Mouse (Mus musculus): ENCODE data around the gene Rnf216. TPM values are rescaled to one million over a fixed set of nuclear protein-coding genes. Genes with fewer than 3 reads are reported as not detected.

Gene Rnf216
- polyA plus RNA-seq, 1 experiment from 2014 or later = 37.3 TPM

DNA sequence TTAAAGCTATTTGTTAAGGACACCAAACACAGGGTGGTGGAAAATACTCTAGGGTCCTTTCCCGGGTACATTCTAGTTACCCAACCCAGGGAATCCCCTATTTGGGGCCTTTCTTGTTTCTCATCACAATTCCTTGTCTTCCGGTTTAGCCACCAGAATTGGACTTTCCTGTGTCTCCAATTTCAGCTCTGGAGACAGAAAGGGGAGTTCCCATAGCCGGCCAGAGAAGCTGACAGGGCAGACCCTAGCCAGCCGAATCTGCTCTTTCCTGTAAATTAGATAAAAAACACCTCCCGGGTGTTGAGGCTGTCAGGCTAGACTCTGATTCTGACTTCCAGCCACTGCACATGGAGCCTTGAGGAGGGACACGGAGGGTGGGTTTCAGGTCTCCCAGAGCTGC, 163.2 kb downstream of the Rnf216 start:
- Histone ChIP-seq H3K27me3 (no peaks in the 10 kb centered on the region), H3K36me3 (no peaks in the 10 kb centered on the region), H3K27ac (replicated peaks) (no peak overlapping the region), H3K9ac (replicated peaks) (no peak overlapping the region), H3K9me3 (no peaks in the 10 kb centered on the region), H3K4me2 (replicated peaks) (no peak overlapping the region), H3K4me3 (no peak overlapping the region), H3K4me1 (no peaks in the 10 kb centered on the region)
- WGBS = 69% methylated on average over 6 of the region's 6 CpGs
- ATAC-seq (replicated peaks) = no peak

DNA sequence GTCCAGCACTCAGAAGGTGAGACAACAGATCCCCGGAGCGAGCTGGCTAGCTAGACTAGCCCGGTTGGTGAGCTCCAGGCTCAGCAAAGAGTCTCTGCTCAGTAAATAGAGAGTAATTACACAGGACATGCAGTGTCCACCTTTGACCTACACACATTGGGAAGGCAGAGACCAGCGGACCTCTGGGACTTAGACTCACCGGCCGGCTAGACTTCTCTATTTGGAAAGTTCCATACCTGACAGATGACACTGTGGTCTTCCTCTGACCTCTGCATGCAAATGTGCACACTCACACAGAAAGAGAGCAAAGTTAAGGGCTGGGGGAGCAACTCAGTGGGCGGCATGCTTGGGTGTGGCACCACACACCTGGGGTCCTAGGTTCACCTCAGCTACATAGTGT, 165.3 kb downstream of the Rnf216 start:
- Histone ChIP-seq H3K4me1 (no peaks in the 10 kb centered on the region), H3K27ac (replicated peaks) (no peak overlapping the region), H3K9ac (replicated peaks) (no peak overlapping the region), H3K4me2 (replicated peaks) (no peak overlapping the region), H3K27me3 (no peaks in the 10 kb centered on the region), H3K9me3 (no peaks in the 10 kb centered on the region), H3K4me3 (no peak overlapping the region), H3K36me3 (no peaks in the 10 kb centered on the region)
- no peak for ATAC-seq (replicated peaks)
- WGBS = 88% methylated on average over 7 of the region's 7 CpGs

GRCm38 (mm10) chr5:142944979-142945682, 167.7 kb downstream of the Rnf216 start:
- no peaks in the 10 kb centered on the region for H3K36me3 ChIP-seq
- no peak overlapping the region for H3K4me3 ChIP-seq
- no peaks in the 10 kb centered on the region for H3K27me3 ChIP-seq
- H3K27ac ChIP-seq (replicated peaks) = no peak overlapping the region
- no peak overlapping the region for H3K4me2 ChIP-seq (replicated peaks)
- 70% methylated on average over 8 of the region's 8 CpGs for WGBS
- no peaks in the 10 kb centered on the region for H3K9me3 ChIP-seq
- no peak overlapping the region for H3K9ac ChIP-seq (replicated peaks)
- no peaks in the 10 kb centered on the region for H3K4me1 ChIP-seq
- no peak for ATAC-seq (replicated peaks)

Small RNA genes lying within 50 kb of the gene (microRNA-seq; reads per million reads assigned to microRNA genes)
- not detected for gene Gm44405

Other genes starting within 250 kb of the Rnf216 start
- 32.6 and 34.2 TPM in 2 replicates for gene Fbxl18, start 217.6 kb downstream of the Rnf216 start, polyA plus RNA-seq (2015; fragmentation: Nextera tagmentation; extraction: Ambion mirVana)
- 16,767 and 16,970 TPM in 2 replicates for gene Actb, start 206.2 kb downstream of the Rnf216 start, polyA plus RNA-seq (2015; fragmentation: Nextera tagmentation; extraction: Ambion mirVana)
- gene Fscn1, start 152.7 kb downstream of the Rnf216 start, polyA plus RNA-seq (2015; fragmentation: Nextera tagmentation; extraction: Ambion mirVana) = 521 and 538 TPM in 2 replicates
- not detected in 2 replicates for gene Olfr718-ps1, start 34.6 kb upstream of the Rnf216 start, polyA plus RNA-seq (2015; fragmentation: Nextera tagmentation; extraction: Ambion mirVana)
- 16.2 and 17.5 TPM in 2 replicates for gene Rbak, start 67.8 kb upstream of the Rnf216 start, polyA plus RNA-seq (2015; fragmentation: Nextera tagmentation; extraction: Ambion mirVana)
- gene Spdye4b, start 68.0 kb upstream of the Rnf216 start, polyA plus RNA-seq (2015; fragmentation: Nextera tagmentation; extraction: Ambion mirVana) = not detected in 2 replicates
- not detected in 2 replicates for gene Spdye4a, start 113.9 kb upstream of the Rnf216 start, polyA plus RNA-seq (2015; fragmentation: Nextera tagmentation; extraction: Ambion mirVana)
- gene Zfp12, start 122.2 kb upstream of the Rnf216 start, polyA plus RNA-seq (2015; fragmentation: Nextera tagmentation; extraction: Ambion mirVana) = 27.1 and 28.8 TPM in 2 replicates
- gene Zfp316, start 157.0 kb upstream of the Rnf216 start, polyA plus RNA-seq (2015; fragmentation: Nextera tagmentation; extraction: Ambion mirVana) = 12.7 and 13.6 TPM in 2 replicates
- gene Zfp853, start 180.6 kb upstream of the Rnf216 start, polyA plus RNA-seq (2015; fragmentation: Nextera tagmentation; extraction: Ambion mirVana) = 0.08 TPM in 1 of 2 replicates, not detected in the other
- gene E130309D02Rik, start 202.4 kb upstream of the Rnf216 start, polyA plus RNA-seq (2015; fragmentation: Nextera tagmentation; extraction: Ambion mirVana) = 47.9 and 50.4 TPM in 2 replicates
- 73.5 and 75.0 TPM in 2 replicates for gene Zdhhc4, start 216.3 kb upstream of the Rnf216 start, polyA plus RNA-seq (2015; fragmentation: Nextera tagmentation; extraction: Ambion mirVana)
- 0.42 and 0.88 TPM in 2 replicates for gene Grid2ip, start 244.3 kb upstream of the Rnf216 start, polyA plus RNA-seq (2015; fragmentation: Nextera tagmentation; extraction: Ambion mirVana)

Measured in forebrain, embryonic 15.5 days (tissue).